Mouse (Mus musculus) kidney, postnatal 4 days (tissue): ENCODE data around the gene Adamtsl2.

ENCODE experiments used
- DNase-seq, 2 experiments: peaks; one replicate each; pipeline ENCODE4 v3.0.0; 2021; ENCODE audit warnings: mixed read lengths in 2 of 2

The Adamtsl2 gene

DNA sequence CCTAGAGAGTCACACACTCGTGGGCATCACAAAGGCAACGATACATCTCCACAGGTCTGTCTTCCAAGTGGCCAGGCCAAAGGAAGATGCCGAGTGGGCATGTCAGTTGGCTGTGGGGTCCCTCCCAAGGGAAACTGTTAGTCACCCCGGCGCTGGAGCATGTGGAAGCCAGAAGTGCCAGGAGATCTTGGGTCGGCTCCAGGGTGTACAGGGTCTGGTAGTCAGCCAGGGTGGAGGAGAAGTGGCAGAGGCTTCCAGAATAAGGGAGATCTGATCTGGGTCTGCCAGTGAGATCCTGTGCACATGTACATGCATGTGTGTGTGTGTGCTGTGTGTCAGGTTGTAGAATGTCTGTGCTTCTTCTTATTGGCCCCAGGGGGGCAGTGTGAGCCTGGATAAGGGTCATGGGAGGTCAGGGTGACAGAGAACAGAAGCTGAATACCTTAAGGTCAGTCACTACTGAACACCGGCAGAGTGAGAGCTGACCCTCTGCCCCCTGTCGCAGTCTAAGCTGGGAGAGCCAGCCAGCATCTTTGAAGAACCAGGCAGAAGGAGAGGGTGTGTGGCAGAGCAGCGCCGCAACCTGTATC, 1.4 kb upstream of the Adamtsl2 start:
- DNase-seq = no peak

DNA sequence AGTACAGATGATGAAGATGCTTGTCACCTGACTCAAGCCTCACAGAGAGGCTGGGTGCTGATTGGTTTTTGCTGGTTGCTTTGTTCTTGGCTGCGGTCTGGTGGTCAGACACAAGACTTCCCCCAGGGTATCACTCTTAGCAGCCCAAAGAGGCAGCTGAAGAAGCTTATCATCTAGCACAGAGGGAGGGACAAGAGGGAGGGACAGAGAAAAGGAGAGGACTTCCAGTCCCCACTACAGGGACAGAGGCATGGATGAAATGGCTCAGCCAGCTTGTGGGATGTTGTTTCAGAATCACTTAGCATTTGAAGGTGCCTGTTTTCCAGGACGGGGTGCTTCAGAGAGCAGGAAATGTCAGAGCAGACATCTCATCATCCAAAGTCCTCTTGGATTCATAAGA, 867 bp upstream of the Adamtsl2 start:
- no peak for DNase-seq

DNA sequence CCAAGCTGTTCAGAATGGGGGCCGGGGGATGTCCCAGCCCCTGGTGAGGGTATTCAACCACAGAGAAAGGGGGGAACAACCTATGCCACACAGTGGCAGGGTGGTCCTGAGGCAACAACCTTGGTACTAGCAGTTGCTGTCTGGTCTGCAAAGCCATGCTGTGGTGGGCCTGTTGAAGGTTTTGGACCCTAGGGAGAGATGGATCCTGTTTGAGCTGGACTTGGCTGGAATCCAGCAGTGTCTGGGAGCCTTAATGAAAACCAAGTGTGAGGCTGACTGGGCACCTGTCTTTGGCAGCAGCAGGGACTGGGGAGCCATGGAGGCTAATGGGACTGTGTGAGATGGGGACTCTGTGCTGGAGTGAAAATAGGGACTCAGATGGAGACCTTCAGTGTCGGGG, 470 bp downstream of the Adamtsl2 start:
- peak; percentile 59 to 70 for DNase-seq

DNA sequence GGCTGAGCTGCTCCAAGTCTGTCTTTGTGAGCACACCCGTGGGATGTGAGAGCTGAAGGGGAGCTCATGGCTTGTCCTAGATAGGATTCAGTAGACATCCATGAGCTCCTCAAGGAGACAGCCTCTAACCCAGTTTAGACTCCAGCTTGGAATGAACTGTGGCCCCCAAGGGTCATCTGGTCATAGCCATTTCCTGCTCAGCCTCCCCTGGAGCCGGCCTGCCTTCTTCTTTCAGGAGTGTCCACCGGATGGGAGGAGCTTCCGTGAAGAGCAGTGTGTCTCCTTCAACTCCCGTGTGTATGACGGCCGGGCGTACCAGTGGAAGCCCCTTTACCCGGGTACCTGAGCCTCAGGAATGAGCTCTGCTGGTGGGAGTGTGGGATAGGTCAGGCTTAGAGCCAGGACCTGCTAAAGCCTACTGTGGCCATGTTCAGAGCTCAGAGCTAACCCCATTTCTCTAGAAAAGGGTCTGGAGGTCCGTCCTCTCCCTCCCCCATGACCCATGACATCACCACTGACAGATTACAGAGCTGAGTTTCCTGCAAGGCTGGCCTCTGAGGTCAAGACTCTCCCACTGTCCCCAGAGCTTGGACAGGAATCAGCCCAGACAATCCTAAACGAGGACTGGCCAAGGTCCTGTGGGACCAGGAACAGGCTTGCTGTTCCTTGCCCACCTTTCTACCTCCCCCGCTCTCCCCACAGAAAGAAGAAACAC, 4.7 kb downstream of the Adamtsl2 start:
- DNase-seq = peak; percentile 45 to 61

DNA sequence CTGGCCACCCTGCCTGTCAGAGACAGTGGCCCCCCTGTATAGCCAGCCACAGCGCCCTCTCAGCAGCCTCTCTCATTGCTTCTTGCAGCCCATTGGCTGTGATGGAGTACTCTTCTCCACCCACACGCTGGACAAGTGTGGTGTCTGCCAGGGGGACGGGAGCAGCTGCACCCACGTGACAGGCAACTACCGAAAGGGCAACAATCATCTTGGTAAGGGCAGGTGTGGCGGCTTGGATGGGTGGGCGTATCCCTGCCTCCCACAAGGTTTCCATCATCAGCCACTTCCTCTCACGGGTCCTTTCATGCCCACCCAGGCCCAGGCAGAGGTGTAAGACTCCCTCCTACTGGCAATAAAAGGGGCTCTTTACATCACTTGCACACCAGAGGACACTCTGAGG, 5.8 kb downstream of the Adamtsl2 start:
- peak in 1 of 2 experiments; percentile 23 for DNase-seq

DNA sequence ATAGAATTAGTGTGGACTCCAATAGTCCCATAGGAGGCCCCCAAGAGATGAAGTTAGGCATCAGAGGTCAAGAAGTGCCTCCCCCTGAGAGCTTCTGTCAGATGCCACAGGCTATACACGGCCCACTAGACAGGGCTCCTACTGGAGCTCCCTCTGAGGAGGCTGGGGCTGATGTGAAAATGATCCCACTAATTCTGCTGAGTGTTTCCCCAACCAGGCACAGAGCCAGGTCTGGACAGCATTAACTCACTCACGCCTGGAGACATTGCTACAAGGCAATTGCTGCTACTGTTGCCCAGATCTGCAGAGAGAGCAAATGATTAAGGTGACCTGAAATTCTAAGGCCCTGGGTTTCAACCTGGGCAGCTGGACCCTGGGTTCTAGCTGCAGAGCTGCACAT, 6.6 kb downstream of the Adamtsl2 start:
- peak; percentile 63 to 66 for DNase-seq

DNA sequence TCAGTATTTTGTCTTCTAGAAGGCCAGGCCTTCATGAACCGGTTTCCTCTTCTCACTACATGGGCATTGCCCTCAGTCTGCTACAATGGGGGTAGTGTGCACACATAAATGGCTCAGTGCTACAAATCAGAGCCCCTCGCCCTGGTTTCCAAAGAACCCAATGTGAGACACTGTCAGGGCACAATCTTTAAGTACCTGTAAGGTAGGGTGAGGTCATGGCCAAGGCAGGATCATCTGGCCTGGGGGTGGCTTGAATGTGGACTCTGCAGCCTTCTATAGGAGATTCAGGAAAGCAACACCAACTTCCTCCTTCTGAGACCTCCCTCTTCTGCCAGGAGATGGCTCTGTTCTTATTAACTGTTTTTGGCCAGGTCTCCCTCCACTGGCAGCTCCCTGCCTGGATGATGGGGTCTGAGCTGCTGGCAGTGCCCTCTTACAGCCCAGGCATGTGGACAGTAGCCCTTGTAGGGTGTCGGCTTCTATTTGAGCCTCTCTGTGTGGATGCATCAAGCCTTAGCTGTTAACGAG, 7.4 kb downstream of the Adamtsl2 start:
- DNase-seq = no peak

DNA sequence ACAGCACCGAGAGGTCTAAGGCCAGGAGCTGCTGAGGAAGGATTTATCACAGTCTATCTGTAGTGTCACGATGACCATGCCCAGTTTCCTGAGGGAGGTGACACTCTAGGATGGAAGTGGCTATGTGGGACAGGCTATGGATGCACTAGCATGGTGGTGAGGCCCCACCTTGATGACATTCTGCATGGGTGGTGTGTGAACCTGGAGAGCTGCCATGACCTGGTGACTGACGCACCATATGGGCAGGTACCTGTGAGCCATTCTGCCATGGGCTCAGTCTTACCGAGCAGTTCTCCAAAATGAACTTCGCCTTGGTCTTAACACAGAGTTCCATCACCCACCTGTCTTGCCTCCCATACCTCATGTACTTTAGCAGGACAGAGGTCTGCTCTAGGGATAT, 8.4 kb downstream of the Adamtsl2 start:
- DNase-seq = no peak

DNA sequence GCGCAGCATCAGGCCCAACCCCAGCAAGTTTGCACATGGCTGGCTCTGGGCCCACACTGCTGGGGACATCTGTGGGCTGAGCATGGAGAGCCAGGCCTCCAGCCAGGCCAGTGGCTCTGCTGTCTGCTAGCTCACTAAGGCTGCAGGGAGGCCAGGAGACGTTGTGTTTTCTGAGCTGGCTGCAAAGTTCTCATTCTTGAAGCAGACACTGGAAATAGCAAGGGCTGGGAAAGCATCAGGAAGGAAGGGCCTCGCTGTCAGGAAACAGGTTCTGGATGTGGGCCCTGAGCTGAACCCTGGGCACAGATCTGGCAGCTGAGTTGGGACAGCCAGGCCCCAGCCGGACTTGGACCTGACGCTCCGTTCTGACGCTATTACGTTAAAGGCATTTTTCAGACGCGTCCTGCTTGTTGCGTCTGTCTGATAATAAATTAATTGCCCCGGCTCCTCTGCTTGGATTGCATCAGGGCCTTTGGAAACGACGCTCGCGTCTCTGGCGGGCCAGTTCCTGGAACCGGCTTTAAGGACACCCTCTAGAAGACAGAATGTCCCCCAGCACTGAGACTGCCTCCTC, 9.0 kb downstream of the Adamtsl2 start:
- peak; percentile 76 to 85 for DNase-seq

DNA sequence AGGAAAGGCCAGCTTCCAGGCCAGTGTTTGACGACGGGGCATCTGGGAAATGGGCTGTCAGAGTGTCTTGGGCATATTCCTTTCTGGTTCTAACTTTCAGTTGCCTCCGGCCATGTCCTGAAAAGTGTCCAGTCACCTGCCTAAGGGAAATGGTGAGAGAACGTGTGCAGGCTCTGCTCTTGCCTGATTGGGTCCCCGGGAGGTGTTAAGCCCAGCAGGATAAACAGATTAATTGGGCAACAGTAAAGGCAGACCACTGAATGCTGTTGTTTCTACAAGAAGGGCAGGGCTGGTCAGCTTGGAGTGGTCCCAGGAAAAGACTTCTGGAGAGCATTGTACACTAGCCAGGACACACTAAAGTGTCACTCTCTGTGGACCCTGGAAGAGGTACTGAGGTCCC, 9.5 kb downstream of the Adamtsl2 start:
- no peak for DNase-seq

DNA sequence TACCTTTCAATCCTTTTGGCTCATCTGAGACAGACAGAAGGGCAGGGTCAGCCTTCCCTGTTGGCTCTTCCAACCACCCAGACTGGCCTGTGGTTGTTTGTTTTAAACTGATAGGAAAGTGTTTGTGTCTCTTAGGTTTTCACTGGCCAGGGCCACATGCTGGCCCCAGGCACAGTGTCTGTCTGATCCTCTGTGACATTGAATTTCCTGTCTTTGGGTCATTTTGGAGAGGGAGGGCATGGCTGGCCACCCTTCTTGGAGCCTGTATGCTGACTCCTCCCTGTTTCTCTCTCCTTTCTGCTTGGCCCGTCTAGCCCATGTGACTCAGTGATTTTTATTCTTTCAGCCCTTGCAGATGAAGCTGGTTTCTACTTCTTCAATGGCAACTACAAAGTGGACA, 10.1 kb downstream of the Adamtsl2 start:
- DNase-seq = no peak

DNA sequence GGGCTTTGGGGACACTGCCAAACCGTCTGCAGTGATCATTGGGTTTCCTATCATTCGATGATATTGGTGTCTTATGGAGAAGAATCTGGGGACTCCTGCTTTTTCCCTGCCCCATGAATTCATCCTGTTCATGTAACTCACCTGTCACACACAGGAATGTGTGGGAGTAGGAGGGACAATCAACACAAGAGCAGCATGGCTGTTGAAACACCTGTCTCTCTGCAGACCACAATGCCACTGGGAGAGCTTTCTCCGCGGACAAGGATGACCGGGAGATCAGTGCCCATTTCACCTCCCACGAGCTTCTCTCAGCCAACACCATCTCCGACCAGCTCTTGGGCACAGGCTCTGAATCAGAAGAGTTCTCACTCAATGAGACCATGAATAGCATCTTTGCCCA, 16.0 kb downstream of the Adamtsl2 start:
- no peak for DNase-seq

DNA sequence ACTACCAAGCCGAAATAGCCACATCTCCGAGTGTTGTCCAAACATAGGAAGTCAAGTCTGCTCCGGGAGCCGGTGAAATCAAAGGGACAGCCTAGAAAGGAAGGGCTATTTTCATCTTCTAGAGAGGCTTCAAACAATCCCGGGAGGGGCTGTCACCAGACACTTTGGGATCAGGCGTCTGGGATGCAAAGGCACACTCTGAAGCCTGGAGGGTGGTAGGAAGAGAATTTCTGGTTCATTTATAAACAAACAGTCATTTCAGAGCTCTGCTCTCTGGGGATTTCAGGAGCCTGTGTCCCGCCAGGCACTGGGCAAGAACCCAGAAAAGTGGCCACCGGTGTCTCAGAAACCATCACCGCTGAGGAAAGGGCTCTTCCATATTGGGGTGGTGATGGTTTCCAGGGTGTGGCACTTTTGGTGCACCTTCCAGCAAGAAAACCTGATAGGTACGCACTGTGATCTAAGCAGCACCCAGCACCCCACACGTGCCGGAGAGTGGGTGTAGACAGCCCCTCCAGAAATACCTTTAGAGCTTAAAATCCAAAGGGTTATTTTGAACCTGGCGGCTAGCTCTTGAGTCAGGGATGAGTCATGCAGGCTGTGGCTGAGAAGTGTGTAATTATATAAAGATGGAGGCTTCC, 17.3 kb downstream of the Adamtsl2 start:
- peak in 1 of 2 experiments; percentile 32 for DNase-seq

DNA sequence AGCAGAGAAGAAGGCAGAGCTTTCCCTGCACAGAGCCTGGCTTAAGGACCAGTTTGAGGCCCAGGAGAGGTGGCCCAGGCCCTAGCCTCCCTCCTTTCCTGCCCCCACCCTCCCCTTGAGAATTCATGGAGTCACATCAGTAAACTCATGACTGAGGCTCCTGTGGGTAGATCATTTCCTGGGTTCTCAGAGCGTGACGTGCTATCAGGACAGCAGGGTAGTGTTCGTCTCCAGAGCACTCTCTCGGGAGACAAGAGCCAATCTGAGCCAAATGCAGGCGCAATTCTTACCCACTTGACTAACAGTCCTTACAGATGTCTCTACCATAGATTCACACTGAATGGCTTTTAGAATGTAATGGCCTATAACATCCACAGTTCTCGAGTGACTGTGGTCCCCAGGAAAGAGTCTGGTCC, 18.1 kb downstream of the Adamtsl2 start:
- DNase-seq = peak in 1 of 2 experiments; percentile 14

DNA sequence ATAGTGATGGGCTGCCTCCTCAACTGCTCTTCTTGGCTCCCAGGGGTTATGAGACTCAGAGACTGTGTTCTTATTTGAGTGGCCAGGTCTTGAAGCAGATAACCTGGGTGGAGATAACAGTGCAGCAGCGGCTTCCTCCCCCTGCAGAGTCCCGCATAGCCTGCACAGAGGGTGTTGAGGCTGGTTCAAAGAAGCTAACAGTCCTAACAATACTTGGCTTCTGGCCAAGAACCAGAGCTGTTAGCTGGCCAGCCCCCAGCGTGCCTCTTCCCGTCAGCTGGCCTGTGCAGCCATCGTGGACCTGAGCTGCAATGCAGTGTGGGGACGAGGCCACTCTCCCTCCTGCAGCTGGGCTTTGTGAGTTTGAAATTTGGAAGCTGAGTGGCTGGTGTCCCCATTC, 18.6 kb downstream of the Adamtsl2 start:
- peak; percentile 67 to 71 for DNase-seq

DNA sequence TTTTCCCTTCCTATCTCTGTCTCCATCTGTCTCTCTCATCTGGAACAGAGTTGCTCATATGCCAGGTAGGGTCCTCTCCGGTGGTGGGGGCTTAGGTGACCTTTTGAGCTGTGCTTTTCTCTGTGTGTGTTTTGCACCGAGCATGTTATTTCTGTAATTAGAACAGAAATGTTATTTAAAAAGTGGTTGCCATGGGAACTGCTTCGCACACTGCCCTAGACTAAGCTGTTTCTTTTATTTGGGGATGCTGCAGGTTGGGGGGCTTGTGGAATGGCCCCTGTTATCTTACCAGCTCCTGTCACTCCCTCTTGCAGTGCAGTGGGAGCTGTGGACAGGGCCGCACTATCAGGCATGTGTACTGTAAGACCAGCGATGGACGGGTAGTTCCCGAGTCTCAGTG, 24.4 kb downstream of the Adamtsl2 start:
- no peak for DNase-seq

DNA sequence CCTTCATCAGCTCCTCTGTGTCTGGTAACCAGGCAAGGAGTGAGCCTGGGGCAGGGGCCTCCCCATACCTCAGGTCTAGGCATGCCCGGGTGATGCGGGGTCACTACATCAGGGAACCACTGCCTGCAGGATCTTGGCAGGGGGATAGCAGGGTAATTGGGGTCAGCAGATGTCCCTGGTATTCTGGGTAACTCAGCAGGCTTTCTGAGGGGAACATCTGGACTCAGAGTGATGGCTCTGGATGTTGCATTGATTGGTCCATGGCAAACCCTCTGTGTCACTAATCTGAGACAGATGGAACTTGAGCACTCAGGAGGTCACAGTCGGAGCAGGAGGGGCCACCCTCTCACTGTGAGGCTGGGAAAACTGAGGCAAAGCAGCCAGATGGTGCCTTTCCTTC, 27.6 kb downstream of the Adamtsl2 start:
- DNase-seq = no peak

DNA sequence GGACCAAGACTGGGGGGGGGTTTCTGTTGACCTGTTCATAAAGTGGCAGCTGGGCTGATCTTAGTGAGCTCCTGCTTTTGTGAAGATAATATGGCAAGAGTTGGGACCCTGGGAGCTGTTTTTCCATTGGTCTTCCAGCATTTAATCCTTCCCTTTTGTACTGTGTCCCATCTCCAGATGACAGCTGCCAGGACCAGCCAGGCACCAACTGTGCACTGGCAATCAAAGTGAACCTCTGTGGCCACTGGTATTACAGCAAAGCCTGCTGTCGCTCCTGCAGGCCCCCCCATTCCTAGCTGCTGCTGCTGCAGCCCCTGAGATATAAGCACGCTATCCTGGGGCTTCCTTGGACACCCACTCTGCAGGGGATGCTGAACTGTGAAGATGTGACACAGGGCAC, 29.0 kb downstream of the Adamtsl2 start:
- DNase-seq = no peak

DNA sequence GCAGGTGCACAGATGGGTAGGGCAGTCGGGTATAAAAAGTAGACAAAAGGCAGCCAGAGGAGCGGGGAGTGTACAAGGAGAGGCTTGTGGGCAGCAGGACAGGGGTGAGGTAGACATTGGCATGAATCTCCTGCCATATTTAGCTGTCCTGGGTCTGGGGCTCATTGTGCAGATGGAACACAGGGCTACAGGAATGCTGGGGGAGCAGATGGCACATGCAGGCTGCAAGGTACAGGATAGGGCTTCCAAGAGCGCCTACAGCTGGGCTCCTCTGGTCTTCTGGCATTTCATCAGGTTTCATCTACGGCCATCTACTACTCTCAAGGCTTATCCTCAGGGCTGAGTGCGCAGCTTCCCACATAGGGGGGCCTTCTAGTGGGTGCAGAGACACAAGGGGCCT, 29.9 kb downstream of the Adamtsl2 start:
- no peak for DNase-seq

DNA sequence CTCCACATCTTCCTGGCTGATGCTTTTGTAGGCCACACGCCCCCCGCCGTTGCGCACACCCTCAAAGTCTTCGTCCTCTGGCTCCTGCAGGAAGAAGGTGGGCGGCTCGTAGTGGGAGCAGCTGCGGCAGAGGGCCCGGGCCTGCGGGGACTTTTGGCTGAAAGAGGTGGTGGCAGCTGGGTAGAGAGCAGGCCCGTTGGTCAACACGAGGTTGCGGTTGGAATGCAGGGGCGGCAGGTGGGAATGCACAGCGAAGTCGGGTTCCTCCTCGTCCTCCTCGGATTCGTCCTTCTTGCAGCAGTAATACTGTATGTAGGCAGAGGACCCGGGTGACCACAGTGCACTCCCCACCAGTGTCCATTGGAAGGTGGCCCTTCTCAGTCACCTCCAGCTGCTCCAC, 33.4 kb downstream of the Adamtsl2 start:
- no peak for DNase-seq

DNA sequence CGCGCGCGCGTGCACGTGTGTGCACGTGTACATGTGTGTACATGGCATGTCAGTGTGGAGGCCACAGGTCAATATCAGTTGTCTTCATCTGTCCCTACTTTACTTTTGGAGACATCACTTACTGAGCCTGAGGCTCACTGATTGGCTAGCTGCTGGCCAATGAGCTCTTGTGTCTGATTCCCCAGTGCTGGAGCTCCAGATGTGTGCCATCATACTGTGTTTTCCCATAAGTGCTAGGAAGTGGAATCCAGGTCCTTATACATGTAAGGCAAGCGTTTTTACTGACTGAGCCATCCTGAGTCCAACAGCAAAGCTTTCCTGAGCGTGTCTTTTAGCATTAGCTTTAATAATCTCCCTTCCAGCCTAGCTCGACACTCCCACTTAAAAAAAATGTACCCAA, 35.0 kb downstream of the Adamtsl2 start:
- no peak for DNase-seq

DNA sequence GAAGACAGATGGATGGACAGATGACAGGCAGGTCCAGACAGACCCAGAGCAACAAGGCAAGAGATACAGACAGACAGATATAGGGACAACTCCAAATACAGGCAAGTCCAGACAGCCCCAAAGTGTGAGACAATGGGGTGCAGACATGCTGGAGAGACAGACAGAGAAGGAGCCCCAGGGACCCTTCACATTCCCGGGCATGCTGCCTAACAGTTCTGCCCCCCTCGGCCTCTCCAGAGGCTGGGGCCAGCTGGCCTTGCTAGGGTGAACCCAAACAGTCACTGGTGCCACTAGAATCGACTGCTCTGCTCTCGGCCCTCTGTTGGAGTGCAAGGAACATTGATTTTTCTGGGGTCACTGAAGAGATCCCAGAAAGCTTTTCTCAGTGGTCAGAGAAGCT, 39.3 kb downstream of the Adamtsl2 start:
- DNase-seq = no peak

DNA sequence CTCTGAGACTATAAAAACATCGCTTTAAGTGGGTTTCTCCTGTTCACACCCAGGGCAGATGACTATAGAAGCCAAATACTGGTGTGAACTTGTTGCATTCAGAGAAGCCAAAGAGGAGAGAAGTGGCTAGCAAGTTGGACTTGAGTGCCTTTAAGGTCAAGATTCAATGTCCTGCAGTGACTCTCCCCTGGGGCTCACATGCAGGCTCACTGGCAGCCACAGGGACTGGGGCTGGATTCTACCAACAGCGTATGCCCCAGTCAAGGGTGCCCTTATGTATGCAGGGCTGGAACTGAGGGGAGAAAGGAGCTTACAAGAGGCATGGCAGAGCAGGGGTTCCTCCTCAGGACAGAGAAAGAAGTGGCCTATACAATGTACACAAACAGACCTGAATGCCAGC, 40.6 kb downstream of the Adamtsl2 start:
- DNase-seq = no peak

DNA sequence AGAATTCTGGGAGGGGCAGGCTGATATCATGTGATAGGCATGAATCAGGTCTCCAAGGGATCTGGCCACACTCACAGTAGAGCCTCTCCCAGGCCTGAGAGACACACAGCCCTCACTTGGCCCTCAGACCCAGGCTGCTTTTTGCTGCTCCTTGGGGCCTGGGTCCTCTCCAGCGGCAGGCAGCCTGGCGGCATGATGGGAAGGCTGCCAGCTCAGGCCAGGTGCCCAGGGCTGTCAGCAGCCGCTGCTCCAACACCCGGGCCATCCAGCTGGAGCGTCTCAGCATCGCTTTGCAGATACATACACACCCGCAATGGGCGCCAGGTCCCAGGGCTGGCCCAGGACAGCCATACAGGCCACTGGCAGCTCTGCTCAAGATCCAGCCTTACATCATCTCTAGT, 41.1 kb downstream of the Adamtsl2 start:
- DNase-seq = peak; percentile 23 to 33
